Mouse (Mus musculus): ENCODE data around the gene Zc2hc1c.

GRCm38 (mm10) chr12:85264531-85264930 is 23.9 kb upstream of the Zc2hc1c start:
- no peak for TF ChIP-seq POLR2A (IDR thresholded peaks at IDR 0.05; ENCODE audit: insufficient read depth, low read length)
- no peak for TF ChIP-seq CTCF (IDR thresholded peaks at IDR 0.05; ENCODE audit: low read depth, low read length)
- no peak for TF ChIP-seq EP300 (IDR thresholded peaks at IDR 0.05; ENCODE audit: insufficient read depth, low read depth, low read length)
